Mouse (Mus musculus) embryonic facial prominence, embryonic 14.5 days (tissue): ENCODE measurements around the gene Hapln1. TPM values are rescaled to one million over a fixed set of nuclear protein-coding genes. Genes with fewer than 3 reads are reported as not detected.

Experiments
- ATAC-seq: fragments of 200-750 bp; cut with Nextera tagmentation; 2 replicates; pipeline ENCODE4 v1.8.0; 2017; ENCODE audit warnings: low read depth, moderate number of reproducible peaks, moderate TSS enrichment
- DNase-seq: peaks from one replicate; pipeline ENCODE4 v3.0.0-alpha.2; 2015; ENCODE audit warnings: low spot score
- H3K27ac ChIP-seq: fragments of 300-500 bp; sonication (generic); replicated peaks from 2 replicates; pipeline ENCODE4 v1.5.1; 2014; ENCODE audit warnings: low read depth, mild to moderate bottlenecking, low read length, moderate library complexity
- H3K27me3 ChIP-seq: fragments of 300-500 bp; sonication (generic); replicated peaks from 2 replicates; pipeline ENCODE4 v1.6.1; 2014; ENCODE audit warnings: low read length; ENCODE audit not compliant: control insufficient read depth, insufficient read depth
- H3K36me3 ChIP-seq: fragments of 300-500 bp; sonication (generic); 2 replicates; pipeline ENCODE4 v1.6.1; 2014; ENCODE audit warnings: low read length, mixed read lengths; ENCODE audit not compliant: control insufficient read depth, insufficient read depth
- H3K4me1 ChIP-seq: fragments of 300-500 bp; sonication (generic); 2 replicates; pipeline ENCODE4 v1.6.1; 2014; ENCODE audit warnings: antibody characterized with exemption, low read length; ENCODE audit not compliant: control insufficient read depth, insufficient read depth
- H3K4me2 ChIP-seq: fragments of 300-500 bp; sonication (generic); 2 replicates; pipeline ENCODE4 v1.6.1; 2014; ENCODE audit warnings: low read depth, mild to moderate bottlenecking, low read length, moderate library complexity, mixed read lengths
- H3K4me3 ChIP-seq: fragments of 300-500 bp; sonication (generic); 2 replicates; pipeline ENCODE4 v1.5.1; 2014; ENCODE audit warnings: low read depth, mild to moderate bottlenecking, low read length
- H3K9ac ChIP-seq: fragments of 300-500 bp; sonication (generic); 2 replicates; pipeline ENCODE4 v1.6.1; 2014; ENCODE audit warnings: low read depth, mild to moderate bottlenecking, low read length, moderate library complexity, mixed read lengths
- H3K9me3 ChIP-seq: fragments of 300-500 bp; sonication (generic); 2 replicates; pipeline ENCODE4 v1.6.1; 2016; ENCODE audit warnings: low read length; ENCODE audit not compliant: control insufficient read depth
- WGBS: fragments of 180-500 bp; shearing (Covaris S2); extraction: QIAGEN DNeasy Blood & Tissue Kit; methylation state at CpG from one replicate; pipeline ENCODE4 v1.1.7; 2014; 5-methylcytosine and 5-hydroxymethylcytosine counted together
- polyA plus RNA-seq: library from polyadenylated mRNA; unstranded; fragments of >200 nt; fragmentation: Nextera tagmentation; extraction: Ambion mirVana; gene quantifications from 2 replicates; pipeline ENCODE4 v1.2.1, GENCODE M21; 2014

Gene Hapln1
- polyA plus RNA-seq, 1 experiment from 2014 or later: 25.2 TPM

DNA sequence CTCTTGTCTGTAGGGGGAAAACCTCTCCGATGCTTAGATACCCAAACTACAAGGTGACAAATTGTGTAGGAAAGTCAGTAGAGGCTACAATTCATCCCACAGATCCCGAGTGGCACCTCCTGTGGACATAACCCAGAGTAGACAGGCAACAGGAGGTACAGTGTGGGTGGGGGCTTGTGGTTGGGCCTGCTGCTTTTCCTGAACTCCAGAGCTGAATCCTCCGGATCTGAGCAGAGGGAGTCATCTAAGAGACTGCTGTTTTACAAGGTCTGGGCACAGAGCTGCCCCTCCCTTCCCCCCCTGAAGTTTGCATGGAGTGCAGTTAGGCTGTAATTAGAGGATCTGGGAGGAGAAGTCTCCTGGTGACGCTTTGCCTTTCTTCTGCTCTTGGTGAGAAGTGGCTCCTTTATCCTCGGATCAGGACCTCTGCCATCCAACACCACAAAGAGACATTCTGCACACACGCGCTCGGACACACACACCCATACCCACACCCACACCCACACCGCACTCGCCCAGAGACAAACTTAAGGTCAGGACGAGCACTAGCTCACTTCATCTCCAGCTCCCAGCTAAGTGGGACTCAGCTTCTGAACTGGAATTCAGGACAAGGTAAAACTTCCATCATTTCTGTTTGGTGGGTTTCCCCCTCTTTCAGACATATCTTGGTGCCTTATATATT, 846 bp downstream of the Hapln1 start:
- Histone ChIP-seq H3K4me3 (peak overlapping the region; percentile 53), H3K4me1 (peaks cover 2% of the 10 kb centered on the region; the same call in 1 of the 2 replicates), H3K9me3 (no peaks in the 10 kb centered on the region), H3K36me3 (no peaks in the 10 kb centered on the region), H3K4me2 (peak overlapping the region; percentile 88), H3K27ac (peak overlapping the region; percentile 80), H3K9ac (peak overlapping the region; percentile 65; the same call in 1 of the 2 replicates), H3K27me3 (no peaks in the 10 kb centered on the region)
- ATAC-seq (peak; percentile 80), DNase-seq (peak; percentile 78)
- 19% methylated on average over 11 of the region's 11 CpGs for WGBS

DNA sequence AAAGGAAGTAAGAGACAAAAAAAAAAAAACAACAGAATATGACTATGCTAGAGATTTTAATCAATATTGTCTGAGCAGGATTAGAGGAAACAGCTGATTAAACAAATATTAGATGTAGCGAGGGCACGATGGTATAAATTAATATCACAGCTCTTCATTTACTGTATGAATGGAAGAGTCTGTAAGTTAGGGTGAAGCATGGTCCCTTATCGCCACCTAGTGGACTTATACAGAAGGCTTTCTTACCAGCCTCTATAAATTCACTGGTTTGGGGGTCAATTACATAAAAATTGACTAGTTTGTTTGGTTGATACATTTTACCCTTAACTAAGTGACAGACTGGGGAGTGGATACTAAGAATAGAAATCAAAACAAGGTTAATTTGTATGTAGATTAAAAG, 3.4 kb downstream of the Hapln1 start:
- peaks cover 2% of the 10 kb centered on the region; the same call in 1 of the 2 replicates for H3K4me1 ChIP-seq
- ATAC-seq (no peak), DNase-seq (peak; percentile 90)
- no peaks in the 10 kb centered on the region for H3K27me3 ChIP-seq
- no peaks in the 10 kb centered on the region for H3K36me3 ChIP-seq
- no peaks in the 10 kb centered on the region for H3K9me3 ChIP-seq
- no peak overlapping the region for H3K9ac ChIP-seq
- no peak overlapping the region for H3K27ac ChIP-seq
- H3K4me3 ChIP-seq: no peak overlapping the region
- H3K4me2 ChIP-seq: 0 out of 2 replicates have a peak overlapping the region, but pooled peaks have one; percentile 24
- WGBS: 2% methylated on average over 3 of the region's 3 CpGs

DNA sequence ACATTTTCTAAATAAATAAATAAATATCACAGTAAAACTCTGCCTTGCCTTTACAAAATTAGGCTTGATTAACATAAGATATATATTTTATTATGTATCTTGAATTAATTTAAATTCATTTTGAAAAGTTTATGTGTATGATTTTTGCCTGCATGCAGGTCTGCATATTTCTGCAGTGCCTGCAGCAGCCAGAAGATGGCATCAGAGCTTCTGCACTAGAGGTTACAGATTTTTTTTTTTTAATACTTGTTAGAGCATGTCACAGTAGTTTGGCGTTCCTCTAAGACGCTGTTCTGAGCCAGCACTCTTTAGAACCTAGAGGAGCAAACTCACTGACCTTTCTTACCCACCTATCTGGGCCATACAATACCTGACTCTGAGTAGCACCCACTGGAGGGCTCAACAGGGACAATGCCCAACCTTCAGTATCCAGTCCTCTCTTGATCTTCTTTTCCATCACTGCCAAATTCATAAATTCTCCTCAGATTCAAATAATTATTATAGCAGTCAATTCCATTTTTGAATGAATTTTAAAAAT, 8.7 kb downstream of the Hapln1 start:
- Histone ChIP-seq H3K9me3 (no peaks in the 10 kb centered on the region), H3K27me3 (no peaks in the 10 kb centered on the region), H3K4me2 (no peak overlapping the region), H3K9ac (no peak overlapping the region), H3K4me1 (no peaks in the 10 kb centered on the region), H3K4me3 (no peak overlapping the region), H3K36me3 (no peaks in the 10 kb centered on the region), H3K27ac (no peak overlapping the region)
- ATAC-seq (no peak), DNase-seq (peak; percentile 70)
- WGBS: 13% methylated on average over 2 of the region's 2 CpGs

DNA sequence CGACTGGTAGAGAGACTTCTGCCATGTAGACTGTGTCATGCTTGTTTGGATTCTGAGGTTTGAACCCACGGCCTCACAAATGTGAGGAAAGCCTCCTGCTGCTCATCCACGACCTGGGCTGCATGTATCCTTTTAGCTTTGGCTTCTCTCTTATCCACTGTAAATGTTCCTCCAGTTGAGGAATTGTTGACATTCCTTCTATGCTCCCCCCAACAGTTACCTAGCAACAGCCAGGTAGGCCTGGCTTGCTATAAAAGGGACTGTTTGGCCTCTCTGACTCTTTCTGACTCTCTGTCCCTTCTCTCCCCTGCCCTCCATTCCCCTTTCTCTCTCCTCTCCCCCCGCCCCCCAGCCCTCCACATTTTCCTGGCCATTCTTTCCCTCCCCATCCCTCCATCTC, 9.9 kb downstream of the Hapln1 start:
- no peaks in the 10 kb centered on the region for H3K27me3 ChIP-seq
- 45% methylated on average over 4 of the region's 4 CpGs for WGBS
- no peak overlapping the region for H3K4me3 ChIP-seq
- no peak overlapping the region for H3K9ac ChIP-seq
- no peak for ATAC-seq
- no peaks in the 10 kb centered on the region for H3K4me1 ChIP-seq
- DNase-seq: no peak
- no peak overlapping the region for H3K4me2 ChIP-seq
- no peaks in the 10 kb centered on the region for H3K9me3 ChIP-seq
- no peak overlapping the region for H3K27ac ChIP-seq
- H3K36me3 ChIP-seq: no peaks in the 10 kb centered on the region

DNA sequence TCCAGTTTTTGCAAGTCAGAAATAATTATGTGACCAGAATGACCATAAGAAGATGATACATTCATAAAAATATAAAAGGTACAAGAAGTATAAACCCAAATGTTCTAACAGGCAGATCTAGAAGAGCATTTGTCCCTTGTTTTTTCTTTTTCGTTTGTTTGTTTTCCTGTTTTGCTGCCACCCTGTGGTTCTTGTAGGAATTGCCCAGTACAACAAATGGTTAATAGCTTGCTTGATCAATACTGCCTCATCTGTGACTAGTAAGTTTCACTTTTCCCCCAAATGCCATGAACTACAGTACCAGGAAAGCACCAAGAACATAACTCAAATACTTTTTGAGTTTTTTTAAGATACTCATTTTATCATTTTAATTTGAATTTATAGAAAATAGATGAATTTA, 11.9 kb downstream of the Hapln1 start:
- Histone ChIP-seq H3K4me3 (no peak overlapping the region), H3K4me2 (no peak overlapping the region), H3K4me1 (no peaks in the 10 kb centered on the region), H3K27me3 (no peaks in the 10 kb centered on the region), H3K9ac (no peak overlapping the region), H3K27ac (no peak overlapping the region), H3K9me3 (no peaks in the 10 kb centered on the region), H3K36me3 (no peaks in the 10 kb centered on the region)
- DNase-seq (no peak), ATAC-seq (no peak)
- 17% methylated on average over 1 of the region's 1 CpGs for WGBS

DNA sequence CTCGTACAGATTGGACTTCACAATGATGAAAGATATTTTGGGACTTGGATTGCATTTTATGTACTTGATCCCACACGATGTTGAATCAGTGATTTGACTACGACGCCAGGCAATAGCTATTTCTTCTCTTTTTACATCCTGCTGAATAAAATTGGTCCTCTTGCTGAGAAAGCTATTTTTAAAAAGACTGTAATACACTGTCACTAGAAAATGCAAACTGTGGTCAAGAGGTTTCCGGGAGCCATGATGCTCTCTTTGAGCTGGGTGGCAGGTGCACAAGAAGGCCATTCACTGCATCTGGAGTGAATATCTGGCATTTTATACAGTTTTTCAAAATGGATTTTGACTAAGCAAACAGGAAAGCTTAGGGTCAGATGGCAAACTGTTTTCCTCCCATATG, 24.9 kb downstream of the Hapln1 start:
- Histone ChIP-seq H3K27ac (no peak overlapping the region), H3K9me3 (no peaks in the 10 kb centered on the region), H3K4me1 (no peaks in the 10 kb centered on the region), H3K27me3 (no peaks in the 10 kb centered on the region), H3K4me2 (no peak overlapping the region), H3K36me3 (no peaks in the 10 kb centered on the region), H3K9ac (no peak overlapping the region), H3K4me3 (no peak overlapping the region)
- WGBS: 81% methylated on average over 5 of the region's 5 CpGs
- DNase-seq (no peak), ATAC-seq (no peak)

DNA sequence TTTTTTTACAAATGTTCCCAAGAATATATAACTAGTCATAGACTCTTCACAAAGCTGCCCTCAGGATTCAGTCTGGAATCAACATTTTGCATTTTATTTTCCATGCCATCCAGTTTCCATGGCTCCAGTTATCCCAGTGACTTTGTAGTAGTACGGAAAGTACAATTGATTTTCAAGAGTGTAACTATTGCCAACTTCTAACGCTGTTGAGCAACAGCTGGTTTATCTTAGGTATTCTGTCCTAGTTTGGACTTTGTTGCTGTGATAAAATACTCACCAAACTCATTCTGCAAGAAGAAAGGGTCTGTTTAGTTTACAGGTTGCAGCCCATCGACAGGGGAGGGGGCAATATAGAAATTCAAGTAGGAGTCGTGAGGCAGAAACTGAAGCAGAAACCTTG, 26.7 kb downstream of the Hapln1 start:
- H3K9ac ChIP-seq: no peak overlapping the region
- DNase-seq: no peak
- 88% methylated on average over 4 of the region's 4 CpGs for WGBS
- H3K4me3 ChIP-seq: no peak overlapping the region
- H3K4me2 ChIP-seq: no peak overlapping the region
- no peaks in the 10 kb centered on the region for H3K9me3 ChIP-seq
- no peak overlapping the region for H3K27ac ChIP-seq
- no peaks in the 10 kb centered on the region for H3K36me3 ChIP-seq
- no peaks in the 10 kb centered on the region for H3K27me3 ChIP-seq
- no peak for ATAC-seq
- no peaks in the 10 kb centered on the region for H3K4me1 ChIP-seq

DNA sequence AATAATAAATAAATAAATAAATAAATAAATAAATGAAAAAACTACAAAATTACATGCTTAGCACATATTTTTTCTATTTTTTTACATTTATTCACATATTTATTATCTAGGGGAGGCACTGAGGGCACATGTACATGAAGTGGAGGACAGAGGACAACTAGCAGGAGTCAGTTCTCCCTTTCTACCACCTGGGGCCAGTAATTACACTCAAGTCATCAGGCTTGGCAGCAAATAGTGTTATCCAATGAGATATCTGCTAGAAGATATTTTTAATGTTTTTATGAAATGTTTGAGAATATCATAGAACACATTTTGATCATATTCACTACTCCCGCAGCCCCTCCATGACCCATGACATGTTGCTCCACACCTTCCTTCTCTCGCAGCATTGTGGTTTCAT, 39.5 kb downstream of the Hapln1 start:
- Histone ChIP-seq H3K36me3 (no peaks in the 10 kb centered on the region), H3K4me2 (no peak overlapping the region), H3K27me3 (no peaks in the 10 kb centered on the region), H3K4me3 (no peak overlapping the region), H3K9ac (no peak overlapping the region), H3K27ac (no peak overlapping the region), H3K4me1 (no peaks in the 10 kb centered on the region), H3K9me3 (no peaks in the 10 kb centered on the region)
- 92% methylated on average over 2 of the region's 2 CpGs for WGBS
- ATAC-seq (no peak), DNase-seq (no peak)

DNA sequence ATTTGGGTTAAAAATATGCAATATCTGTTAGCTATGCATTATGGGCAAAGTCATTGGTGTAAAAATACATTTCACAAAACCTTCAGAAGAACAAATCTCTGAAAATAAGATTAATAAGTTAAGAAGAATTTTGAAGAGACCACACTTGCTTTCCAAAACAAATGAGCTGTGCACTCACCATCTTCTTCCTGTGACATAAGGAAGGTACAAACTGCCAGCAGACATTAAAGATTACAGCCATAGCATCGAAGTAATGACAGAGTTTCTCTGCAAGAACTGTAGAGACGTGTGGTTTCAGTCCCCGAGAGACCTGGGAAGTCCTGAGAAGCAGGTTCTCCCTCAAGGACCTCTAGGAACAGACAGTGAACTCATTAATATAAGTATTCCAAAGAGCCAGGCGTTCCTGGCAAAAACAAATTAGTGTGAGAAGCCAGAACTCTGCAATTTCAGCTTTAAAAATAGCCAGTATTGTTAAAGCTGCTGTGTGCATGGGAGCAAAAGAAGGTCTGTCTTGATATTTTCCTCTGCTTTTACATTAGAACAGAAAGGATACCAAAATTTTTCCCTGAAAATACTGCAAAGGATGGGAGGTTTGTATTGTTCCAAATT, 43.6 kb downstream of the Hapln1 start:
- Histone ChIP-seq H3K27me3 (no peaks in the 10 kb centered on the region), H3K4me3 (no peak overlapping the region), H3K27ac (no peak overlapping the region), H3K4me1 (no peaks in the 10 kb centered on the region), H3K36me3 (no peaks in the 10 kb centered on the region), H3K9ac (no peak overlapping the region), H3K9me3 (no peaks in the 10 kb centered on the region), H3K4me2 (no peak overlapping the region)
- ATAC-seq (no peak), DNase-seq (no peak)
- WGBS: 58% methylated on average over 4 of the region's 4 CpGs
